Mouse (Mus musculus): ENCODE data around the gene Omp.

The Omp gene

GRCm38 (mm10) chr7:98103002-98103941 lies 42.0 kb downstream of the Omp start:
- peak; percentile 31 to 71 for DNase-seq (ENCODE audit: low spot score in 2 of 2)

- DNase-seq (ENCODE audit: low spot score in 2 of 2) = no peak
These were observed 42.8 kb downstream of the Omp start for GRCm38 (mm10) chr7:98102488-98102887.

GRCm38 (mm10) chr7:98097557-98097956 lies 47.7 kb downstream of the Omp start:
- no peak for DNase-seq (ENCODE audit: low spot score in 2 of 2)

GRCm38 (mm10) chr7:98095852-98096251 lies 49.5 kb downstream of the Omp start:
- DNase-seq (ENCODE audit: low spot score in 2 of 2) = no peak
